Mouse (Mus musculus) MEL (cell line): ENCODE data around the gene Gpr156. TPM values are rescaled to one million over a fixed set of nuclear protein-coding genes. Genes with fewer than 3 reads are reported as not detected.

ENCODE experiments used
- DNase-seq: peaks from one replicate; pipeline ENCODE4 v3.0.0; 2011; ENCODE audit warnings: low read depth, low spot score
- H3K27ac ChIP-seq: 2 replicates; pipeline ENCODE4 v1.5.1; 2012; ENCODE audit warnings: low read depth, mild to moderate bottlenecking, control low read depth, low read length, moderate library complexity; ENCODE audit not compliant: control insufficient read depth
- H3K27me3 ChIP-seq, 2 experiments: fragments of 150-350 bp in 1 of 2; sonication (generic) in 1 of 2; 2 replicates each; pipeline ENCODE4 v1.6.1; 2012; ENCODE audit warnings: low read length in 2 of 2, mild to moderate bottlenecking in 2 of 2, improper control_type of control experiment in 1 of 2, moderate library complexity in 1 of 2; ENCODE audit not compliant: insufficient read depth in 2 of 2, control insufficient read depth in 1 of 2
- H3K36me3 ChIP-seq, 2 experiments: 2 replicates each; pipeline ENCODE4 v1.6.1; 2012 to 2014; ENCODE audit warnings: low read length in 2 of 2, improper control_type of control experiment in 1 of 2, inconsistent platforms in 1 of 2, mild to moderate bottlenecking in 1 of 2; ENCODE audit not compliant: insufficient read depth in 2 of 2, control insufficient read depth in 1 of 2
- H3K4me1 ChIP-seq, 2 experiments: fragments of 150-350 bp in 1 of 2; sonication (generic) in 1 of 2; 2 replicates each; pipeline ENCODE4 v1.6.1; 2012; ENCODE audit warnings: low read length in 2 of 2, improper control_type of control experiment in 1 of 2, mild to moderate bottlenecking in 1 of 2; ENCODE audit not compliant: insufficient read depth in 2 of 2, control insufficient read depth in 1 of 2
- H3K4me3 ChIP-seq, 2 experiments: fragments of 150-350 bp in 1 of 2; sonication (generic) in 1 of 2; 2 replicates each; pipeline ENCODE4 v1.5.1; 2012; ENCODE audit warnings: low read depth in 2 of 2, low read length in 2 of 2, mild to moderate bottlenecking in 2 of 2, moderate library complexity in 2 of 2, control low read depth in 1 of 2, improper control_type of control experiment in 1 of 2; ENCODE audit not compliant: control insufficient read depth in 1 of 2, insufficient read depth in 1 of 2
- H3K79me2 ChIP-seq: 2 replicates; pipeline ENCODE4 v1.6.1; 2012; ENCODE audit warnings: mild to moderate bottlenecking, low read length, moderate library complexity; ENCODE audit not compliant: control insufficient read depth, poor library complexity, insufficient read depth
- H3K9ac ChIP-seq: 2 replicates; pipeline ENCODE4 v1.6.1; 2012; ENCODE audit warnings: low read depth, mild to moderate bottlenecking, control low read depth, low read length, moderate library complexity; ENCODE audit not compliant: control insufficient read depth, poor library complexity, severe bottlenecking
- H3K9me3 ChIP-seq: fragments of 150-350 bp; sonication (generic); replicated peaks from 2 replicates; pipeline ENCODE4 v1.6.1; 2012; ENCODE audit warnings: mild to moderate bottlenecking, low read length, improper control_type of control experiment, moderate library complexity; ENCODE audit not compliant: insufficient read depth
- BHLHE40 ChIP-seq: IDR thresholded peaks from 2 replicates; pipeline ENCODE4 v1.6.1; 2012; ENCODE audit warnings: low read depth, mild to moderate bottlenecking, inconsistent platforms, low read length, improper control_type of control experiment, borderline replicate concordance
- CHD2 ChIP-seq: IDR thresholded peaks from 2 replicates; pipeline ENCODE4 v1.6.1; 2011; ENCODE audit warnings: low read length, improper control_type of control experiment
- E2F4 ChIP-seq: IDR thresholded peaks from 2 replicates; pipeline ENCODE4 v1.6.1; 2011; ENCODE audit warnings: low read depth, low read length, improper control_type of control experiment, borderline replicate concordance
- ELF1 ChIP-seq: IDR thresholded peaks from 2 replicates; pipeline ENCODE4 v1.6.1; 2014; ENCODE audit warnings: low read depth, mild to moderate bottlenecking, inconsistent platforms, low read length, improper control_type of control experiment, moderate library complexity
- ETS1 ChIP-seq: IDR thresholded peaks from 2 replicates; pipeline ENCODE4 v1.6.1; 2012; ENCODE audit warnings: low read depth, mild to moderate bottlenecking, inconsistent platforms, low read length, improper control_type of control experiment, moderate library complexity
- GABPA ChIP-seq: IDR thresholded peaks from 2 replicates; pipeline ENCODE4 v1.6.1; 2012; ENCODE audit warnings: low read depth, mild to moderate bottlenecking, inconsistent platforms, low read length, improper control_type of control experiment, moderate library complexity
- KAT2A ChIP-seq: conservative IDR thresholded peaks from 2 replicates; pipeline ENCODE4 v1.6.1; 2012; ENCODE audit warnings: low read depth, low read length, improper control_type of control experiment, inconsistent platforms
- MAFK ChIP-seq: IDR thresholded peaks from 2 replicates; pipeline ENCODE4 v1.6.1; 2011; ENCODE audit warnings: low read depth, mild to moderate bottlenecking, low read length, improper control_type of control experiment, borderline replicate concordance
- MAX ChIP-seq: IDR thresholded peaks from 2 replicates; pipeline ENCODE4 v1.6.1; 2011; ENCODE audit warnings: low read length, improper control_type of control experiment
- MEF2A ChIP-seq: IDR thresholded peaks from 2 replicates; pipeline ENCODE4 v1.6.1; 2014; ENCODE audit warnings: low read depth, mild to moderate bottlenecking, inconsistent platforms, low read length, improper control_type of control experiment; ENCODE audit not compliant: poor library complexity, insufficient replicate concordance, severe bottlenecking; ENCODE audit errors: extremely low read depth
- MXI1 ChIP-seq: IDR thresholded peaks from 2 replicates; pipeline ENCODE4 v1.6.1; 2011; ENCODE audit warnings: mild to moderate bottlenecking, low read depth, low read length, improper control_type of control experiment
- MYB ChIP-seq: IDR thresholded peaks from 2 replicates; pipeline ENCODE4 v1.6.1; 2011; ENCODE audit warnings: mild to moderate bottlenecking, low read depth, low read length, improper control_type of control experiment
- MYC ChIP-seq: IDR thresholded peaks from 2 replicates; pipeline ENCODE4 v1.6.1; 2011; ENCODE audit warnings: low read depth, mild to moderate bottlenecking, low read length, improper control_type of control experiment, moderate library complexity
- NELFE ChIP-seq: IDR thresholded peaks from 2 replicates; pipeline ENCODE4 v1.6.1; 2011; ENCODE audit warnings: low read depth, low read length, improper control_type of control experiment
- NRF1 ChIP-seq: IDR thresholded peaks from 2 replicates; pipeline ENCODE4 v1.6.1; 2014; ENCODE audit warnings: low read depth, mild to moderate bottlenecking, inconsistent platforms, low read length, improper control_type of control experiment, moderate library complexity; ENCODE audit not compliant: poor library complexity, insufficient read depth, severe bottlenecking
- POLR2A ChIP-seq, 2 experiments: IDR thresholded peaks; 2 replicates each; pipeline ENCODE4 v1.6.1; 2011 to 2012; ENCODE audit warnings: low read length in 2 of 2, mild to moderate bottlenecking in 2 of 2, control low read depth in 1 of 2, improper control_type of control experiment in 1 of 2, low read depth in 1 of 2, moderate library complexity in 1 of 2; ENCODE audit not compliant: control insufficient read depth in 1 of 2, insufficient read depth in 1 of 2, poor library complexity in 1 of 2
- POLR2AphosphoS2 ChIP-seq: IDR thresholded peaks from 2 replicates; pipeline ENCODE4 v1.6.1; 2011; ENCODE audit warnings: low read length, improper control_type of control experiment
- POLR2AphosphoS5 ChIP-seq: IDR thresholded peaks from 2 replicates; pipeline ENCODE4 v1.6.1; 2012; ENCODE audit warnings: low read depth, borderline replicate concordance, mild to moderate bottlenecking, inconsistent platforms, low read length, moderate library complexity, mixed read lengths
- RAD21 ChIP-seq: IDR thresholded peaks from 2 replicates; pipeline ENCODE4 v1.6.1; 2011; ENCODE audit warnings: mild to moderate bottlenecking, low read depth, low read length, improper control_type of control experiment
- RCOR1 ChIP-seq: IDR thresholded peaks from 2 replicates; pipeline ENCODE4 v1.6.1; 2012; ENCODE audit warnings: low read depth, mild to moderate bottlenecking, inconsistent platforms, low read length, improper control_type of control experiment
- SIN3A ChIP-seq: IDR thresholded peaks from 2 replicates; pipeline ENCODE4 v1.6.1; 2012; ENCODE audit warnings: low read length, improper control_type of control experiment, inconsistent platforms
- TCF12 ChIP-seq: IDR thresholded peaks from 2 replicates; pipeline ENCODE4 v1.6.1; 2014; ENCODE audit warnings: low read depth, mild to moderate bottlenecking, inconsistent platforms, low read length, improper control_type of control experiment, moderate library complexity
- UBTF ChIP-seq: IDR thresholded peaks from 2 replicates; pipeline ENCODE4 v1.6.1; 2012; ENCODE audit warnings: low read depth, mild to moderate bottlenecking, inconsistent platforms, low read length, improper control_type of control experiment, moderate library complexity, borderline replicate concordance; ENCODE audit not compliant: insufficient read depth
- ZC3H11A ChIP-seq: IDR thresholded peaks from 2 replicates; pipeline ENCODE4 v1.6.1; 2012; ENCODE audit warnings: low read depth, mild to moderate bottlenecking, inconsistent platforms, low read length, improper control_type of control experiment
- ZNF384 ChIP-seq: IDR thresholded peaks from 2 replicates; pipeline ENCODE4 v1.6.1; 2012; ENCODE audit warnings: low read depth, mild to moderate bottlenecking, inconsistent platforms, low read length, improper control_type of control experiment
- polyA plus RNA-seq, 2 experiments: library from polyadenylated mRNA; stranded (reverse) in 1 of 2; unstranded in 1 of 2; fragments of >175 nt in 1 of 2; fragments of >200 nt in 1 of 2; gene quantifications; 2 replicates each; pipeline versions ENCODE4 v1.2.1 to v1.2.4; 2012; ENCODE audit warnings: low replicate concordance in 2 of 2, low read depth in 1 of 2; ENCODE audit not compliant: insufficient read length in 2 of 2, insufficient read depth in 1 of 2, missing spikeins in 1 of 2
- total RNA-seq: library from RNA; depleted of rRNA; stranded (reverse); fragments of 300-350 nt; gene quantifications from 2 replicates; pipeline ENCODE4 v1.2.3, GENCODE M21; 2012

Gpr156 gene
- total and polyA plus RNA-seq, 3 experiments, result not detected

GRCm38 (mm10) chr16:37948365-37948764 lies 32.1 kb downstream of the Gpr156 start:
- no peaks in the 10 kb centered on the region for H3K9me3 ChIP-seq
- no peak overlapping the region for H3K4me3 ChIP-seq
- DNase-seq, result no peak

GRCm38 (mm10) chr16:37951171-37951570 lies 34.9 kb downstream of the Gpr156 start:
- no peak overlapping the region for H3K9ac ChIP-seq
- no peak for DNase-seq
- H3K9me3 ChIP-seq, result no peaks in the 10 kb centered on the region
- H3K4me1 ChIP-seq, result no peaks in the 10 kb centered on the region
- H3K36me3 ChIP-seq, result no peaks in the 10 kb centered on the region
- no peak overlapping the region for H3K27ac ChIP-seq
- no peaks in the 10 kb centered on the region for H3K79me2 ChIP-seq
- no peak overlapping the region for H3K4me3 ChIP-seq
- peaks cover 0 to 3% of the 10 kb centered on the region in 2 experiments; a peak in 2 of 4 replicates for H3K27me3 ChIP-seq
- no peak for TF ChIP-seq GABPA
- TF ChIP-seq MAFK, result no peak
- TF ChIP-seq RAD21, result no peak
- TF ChIP-seq MEF2A, result no peak
- TF ChIP-seq KAT2A, result no peak
- TF ChIP-seq SIN3A, result no peak
- TF ChIP-seq POLR2AphosphoS5, result no peak
- no peak for TF ChIP-seq UBTF

More at GRCm38 (mm10) chr16:37948365-37948764, 32.1 kb downstream of the Gpr156 start:
- Histone ChIP-seq H3K9ac (no peak overlapping the region), H3K36me3 (no peaks in the 10 kb centered on the region), H3K4me1 (no peaks in the 10 kb centered on the region), H3K27ac (no peak overlapping the region), H3K79me2 (no peaks in the 10 kb centered on the region), H3K27me3 (peaks cover 0 to 3% of the 10 kb centered on the region in 2 experiments; a peak in 2 of 4 replicates)
- no peak for TF ChIP-seq NELFE
- no peak for TF ChIP-seq BHLHE40
- TF ChIP-seq ZNF384, result no peak
- TF ChIP-seq MXI1, result no peak
- TF ChIP-seq POLR2AphosphoS5, result no peak
- no peak for TF ChIP-seq E2F4
- TF ChIP-seq RCOR1, result no peak
- no peak for TF ChIP-seq MYC

GRCm38 (mm10) chr16:37953186-37953585 lies 36.9 kb downstream of the Gpr156 start:
- no peaks in the 10 kb centered on the region for H3K4me1 ChIP-seq
- H3K79me2 ChIP-seq, result no peaks in the 10 kb centered on the region
- H3K36me3 ChIP-seq, result no peaks in the 10 kb centered on the region
- H3K27me3 ChIP-seq, result peaks cover 0 to 3% of the 10 kb centered on the region in 2 experiments; a peak in 2 of 4 replicates
- DNase-seq, result no peak
- no peak for TF ChIP-seq ZNF384
- TF ChIP-seq SIN3A, result no peak
- TF ChIP-seq RAD21, result no peak
- no peak for TF ChIP-seq POLR2A (IDR thresholded peaks at IDR 0.05; ENCODE audit: control insufficient read depth in 1 of 2, insufficient read depth in 1 of 2, low read depth in 1 of 2, low read length in 2 of 2, poor library complexity in 1 of 2)
- no peak for TF ChIP-seq CHD2
- no peak for TF ChIP-seq POLR2AphosphoS2
- TF ChIP-seq ELF1, result no peak
- no peak for TF ChIP-seq MXI1
- TF ChIP-seq GABPA, result no peak
- no peak for TF ChIP-seq MAX
- no peak for TF ChIP-seq MYB
- no peak for TF ChIP-seq TCF12
- no peak for TF ChIP-seq NRF1
- no peak for TF ChIP-seq ETS1
- TF ChIP-seq ZC3H11A, result no peak
- no peak overlapping the region for H3K27ac ChIP-seq
- H3K9ac ChIP-seq, result no peak overlapping the region
- no peaks in the 10 kb centered on the region for H3K9me3 ChIP-seq
- no peak overlapping the region for H3K4me3 ChIP-seq
